Mouse (Mus musculus) kidney, postnatal 0 days (tissue): ENCODE data around the gene Abl2. TPM values are rescaled to one million over a fixed set of nuclear protein-coding genes. Genes with fewer than 3 reads are reported as not detected.

Source experiments
- ATAC-seq: fragments of 200-750 bp; cut with Nextera tagmentation; replicated peaks from 2 replicates; pipeline ENCODE4 v1.8.0; 2017; ENCODE audit warnings: low read depth, moderate number of reproducible peaks, moderate TSS enrichment, moderate library complexity; ENCODE audit not compliant: low FRiP score
- DNase-seq: peaks from one replicate; pipeline ENCODE4 v3.0.0-alpha.2; 2016; ENCODE audit warnings: low spot score
- H3K27ac ChIP-seq: fragments of 300-500 bp; sonication (generic); 2 replicates; pipeline ENCODE4 v1.5.1; 2014; ENCODE audit warnings: mild to moderate bottlenecking
- H3K27me3 ChIP-seq: fragments of 300-500 bp; sonication (generic); 2 replicates; pipeline ENCODE4 v1.6.1; 2014; ENCODE audit warnings: low read length, mixed read lengths; ENCODE audit not compliant: insufficient read depth
- H3K36me3 ChIP-seq: fragments of 300-500 bp; sonication (generic); 2 replicates; pipeline ENCODE4 v1.6.1; 2014; ENCODE audit warnings: low read length, mixed read lengths; ENCODE audit not compliant: insufficient read depth
- H3K4me1 ChIP-seq: fragments of 300-500 bp; sonication (generic); replicated peaks from 2 replicates; pipeline ENCODE4 v1.6.1; 2014; ENCODE audit warnings: antibody characterized with exemption, low read length, mixed read lengths; ENCODE audit not compliant: insufficient read depth
- H3K4me2 ChIP-seq: fragments of 300-500 bp; sonication (generic); 2 replicates; pipeline ENCODE4 v1.6.1; 2014; ENCODE audit warnings: mild to moderate bottlenecking, low read length, moderate library complexity, mixed read lengths
- H3K4me3 ChIP-seq: fragments of 300-500 bp; sonication (generic); replicated peaks from 2 replicates; pipeline ENCODE4 v1.5.1; 2014; ENCODE audit warnings: low read depth, low read length
- H3K9ac ChIP-seq: fragments of 300-500 bp; sonication (generic); 2 replicates; pipeline ENCODE4 v1.6.1; 2014; ENCODE audit warnings: low read depth, low read length
- H3K9me3 ChIP-seq: fragments of 300-500 bp; sonication (generic); replicated peaks from 2 replicates; pipeline ENCODE4 v1.6.1; 2016; ENCODE audit warnings: low read length, inconsistent platforms, mixed read lengths
- CTCF ChIP-seq: IDR thresholded peaks from 2 replicates; pipeline ENCODE4 v1.5.1; 2016; ENCODE audit warnings: antibody characterized with exemption, low read depth, mild to moderate bottlenecking, moderate library complexity
- WGBS: fragments of 180-500 bp; shearing (Covaris S2); extraction: QIAGEN DNeasy Blood & Tissue Kit; methylation state at CpG from one replicate; pipeline ENCODE4 v1.1.7; 2014; 5-methylcytosine and 5-hydroxymethylcytosine counted together
- polyA plus RNA-seq: library from polyadenylated mRNA; unstranded; fragments of >200 nt; fragmentation: Nextera tagmentation; extraction: Ambion mirVana; gene quantifications from 2 replicates; pipeline ENCODE4 v1.2.1, GENCODE M21; 2015

Gene Abl2
- polyA plus RNA-seq, 1 experiment from 2014 or later = 2.4 TPM

- WGBS = 79% methylated on average over 3 of the region's 3 CpGs
Measured at GRCm38 (mm10) chr1:156677230-156677629, 118.6 kb downstream of the Abl2 start.

GRCm38 (mm10) chr1:156679599-156679998 lies 121.0 kb downstream of the Abl2 start:
- H3K27me3 ChIP-seq = no peaks in the 10 kb centered on the region
- H3K27ac ChIP-seq = no peak overlapping the region
- H3K4me1 ChIP-seq = no peaks in the 10 kb centered on the region
- H3K9me3 ChIP-seq = no peaks in the 10 kb centered on the region
- no peak for TF ChIP-seq CTCF
- DNase-seq (no peak), ATAC-seq (no peak)
- no peak overlapping the region for H3K9ac ChIP-seq
- H3K4me3 ChIP-seq = no peak overlapping the region
- H3K36me3 ChIP-seq = peaks cover 24% of the 10 kb centered on the region
- no peak overlapping the region for H3K4me2 ChIP-seq
- WGBS = 80% methylated on average over 9 of the region's 9 CpGs

More at GRCm38 (mm10) chr1:156677230-156677629, 118.6 kb downstream of the Abl2 start:
- H3K4me3 ChIP-seq = no peak overlapping the region
- H3K27ac ChIP-seq = no peak overlapping the region
- no peak overlapping the region for H3K4me2 ChIP-seq
- H3K36me3 ChIP-seq = peaks cover 12% of the 10 kb centered on the region
- H3K4me1 ChIP-seq = peaks cover 8% of the 10 kb centered on the region; the same call in 1 of the 2 replicates
- DNase-seq (no peak), ATAC-seq (no peak)
- no peaks in the 10 kb centered on the region for H3K9me3 ChIP-seq
- TF ChIP-seq CTCF = no peak
- no peaks in the 10 kb centered on the region for H3K27me3 ChIP-seq
- H3K9ac ChIP-seq = no peak overlapping the region

GRCm38 (mm10) chr1:156686025-156686661 lies 127.6 kb downstream of the Abl2 start:
- H3K27ac ChIP-seq = peak overlapping the region; percentile 68

More at GRCm38 (mm10) chr1:156686025-156686661, 127.6 kb downstream of the Abl2 start:
- 0 out of 2 replicates have a peak overlapping the region, but pooled peaks have one; percentile 23 for H3K9ac ChIP-seq
- WGBS = 38% methylated on average over 7 of the region's 7 CpGs
- peaks cover 43% of the 10 kb centered on the region for H3K36me3 ChIP-seq
- H3K9me3 ChIP-seq = no peaks in the 10 kb centered on the region
- no peak for TF ChIP-seq CTCF
- H3K4me3 ChIP-seq = no peak overlapping the region
- H3K27me3 ChIP-seq = no peaks in the 10 kb centered on the region
- ATAC-seq = no peak; the same call in 1 of the 2 replicates
- no peak overlapping the region for H3K4me2 ChIP-seq
- peaks cover 9% of the 10 kb centered on the region; the same call in 1 of the 2 replicates for H3K4me1 ChIP-seq
- peak; percentile 53 for DNase-seq

Other genes starting within 250 kb of the Abl2 start
- gene Nphs2, start 248.1 kb upstream of the Abl2 start, polyA plus RNA-seq = 62.5 and 64.3 TPM in 2 replicates
- 763 and 841 TPM in 2 replicates for gene Gm2000, start 192.7 kb upstream of the Abl2 start, polyA plus RNA-seq
- 0.11 and 0.27 TPM in 2 replicates for gene Axdnd1, start 137.6 kb upstream of the Abl2 start, polyA plus RNA-seq
- 30.5 and 37.9 TPM in 2 replicates for gene Soat1, start 84.5 kb upstream of the Abl2 start, polyA plus RNA-seq
- 0.45 and 0.54 TPM in 2 replicates for gene Gm10031, start 34.8 kb upstream of the Abl2 start, polyA plus RNA-seq
- 18.3 and 19.9 TPM in 2 replicates for gene Tor3a, start 115.6 kb downstream of the Abl2 start, polyA plus RNA-seq
- 30.5 and 32.3 TPM in 2 replicates for gene Fam20b, start 160.3 kb downstream of the Abl2 start, polyA plus RNA-seq